Mouse (Mus musculus): ENCODE results near the gene Auts2.

Gene Auts2

DNA sequence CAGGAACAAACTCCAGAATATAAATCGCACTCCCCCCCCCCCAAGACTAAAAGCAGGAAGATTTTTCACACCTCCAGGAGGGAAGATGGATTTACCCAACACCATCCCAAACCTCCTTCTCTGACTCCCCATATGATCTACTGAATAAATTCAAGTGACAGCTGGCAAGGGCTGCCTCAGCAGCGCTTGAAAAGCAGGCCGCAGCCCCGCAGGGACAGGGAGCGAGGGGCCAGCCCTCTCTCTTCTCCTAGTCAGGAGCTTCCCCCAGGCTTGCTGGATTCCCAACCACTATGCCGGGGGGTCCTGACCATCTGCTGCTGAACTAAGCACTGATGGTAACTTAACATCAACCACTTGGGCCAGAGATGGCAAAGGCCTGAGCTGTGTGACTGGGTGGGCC, 995.2 kb downstream of the Auts2 start:
- in situ Hi-C loops (cut with MboI; ENCODE audit: low sequenced_read_pairs), result no loop called here

DNA sequence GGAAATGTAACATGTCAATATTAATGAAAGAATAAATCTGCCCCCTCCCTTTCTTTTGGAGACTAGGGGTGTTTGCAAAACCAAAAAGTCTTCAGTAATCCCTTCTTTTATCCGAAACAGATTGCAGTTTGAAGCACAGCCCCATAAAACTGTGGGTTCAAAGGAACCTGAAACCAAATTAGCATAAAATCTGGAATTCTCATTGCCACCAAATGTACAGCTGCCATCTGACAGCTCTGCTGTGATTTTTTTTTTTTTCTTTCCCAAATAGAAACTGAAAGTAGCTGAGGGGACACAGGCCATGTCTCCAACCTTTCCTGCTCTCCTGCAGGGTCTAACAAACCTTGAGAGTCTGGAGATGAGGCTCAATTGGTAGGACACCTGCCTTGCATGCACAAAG, 996.7 kb downstream of the Auts2 start:
- in situ Hi-C loops (cut with MboI; ENCODE audit: low sequenced_read_pairs), result no loop called here

DNA sequence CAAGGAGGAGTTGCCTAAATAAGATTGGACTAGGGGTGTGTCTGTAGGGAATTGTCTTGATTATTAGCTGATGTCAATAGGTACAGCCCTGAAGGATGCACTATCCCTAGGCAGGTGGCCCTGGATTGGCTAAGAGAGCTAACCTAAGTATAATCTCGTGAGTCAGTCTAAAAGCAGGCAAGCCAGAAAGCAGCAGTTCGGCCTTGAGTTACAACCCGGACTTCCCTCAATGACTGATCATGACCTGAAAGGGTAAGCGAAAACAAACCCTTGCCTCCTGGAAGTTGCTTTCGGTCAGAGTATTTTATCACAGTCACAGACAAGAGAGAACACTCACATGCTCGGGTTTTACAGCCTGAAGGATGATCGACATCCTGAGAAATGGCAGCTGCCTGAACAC, 998.8 kb downstream of the Auts2 start:
- in situ Hi-C loops (cut with MboI; ENCODE audit: low sequenced_read_pairs), result no loop called here

DNA sequence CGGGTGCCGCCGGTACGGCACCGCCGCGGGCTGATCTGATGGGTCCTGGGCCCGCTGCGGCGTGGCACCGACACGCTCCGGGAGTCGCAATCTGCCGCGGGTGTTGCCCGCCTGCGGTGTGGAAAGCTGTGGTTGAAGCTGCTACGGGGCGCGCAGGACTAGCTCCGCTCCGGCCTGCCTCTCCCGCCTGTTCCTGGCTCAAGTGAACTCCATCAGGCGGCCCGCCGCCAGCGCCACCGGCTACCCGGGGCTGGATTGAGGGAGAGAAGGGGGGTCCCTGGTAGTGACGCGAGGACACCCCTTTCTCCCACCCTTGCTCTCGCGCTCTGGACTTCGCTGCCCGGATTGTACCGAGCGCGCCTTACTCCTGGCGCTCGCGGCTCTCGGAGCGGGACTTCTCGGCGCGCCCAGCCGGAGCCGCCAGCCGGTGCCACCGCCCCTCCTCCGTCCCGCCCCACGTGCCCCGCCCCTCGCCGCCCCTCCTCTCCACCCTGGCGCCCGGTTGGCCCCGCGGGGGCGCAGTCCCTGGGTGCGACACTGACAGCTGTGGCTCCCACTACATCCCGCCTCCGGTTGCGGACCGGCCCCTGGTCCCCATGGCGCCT, 1004.7 kb downstream of the Auts2 start:
- in situ Hi-C loops (cut with MboI; ENCODE audit: low sequenced_read_pairs), result no loop called here

DNA sequence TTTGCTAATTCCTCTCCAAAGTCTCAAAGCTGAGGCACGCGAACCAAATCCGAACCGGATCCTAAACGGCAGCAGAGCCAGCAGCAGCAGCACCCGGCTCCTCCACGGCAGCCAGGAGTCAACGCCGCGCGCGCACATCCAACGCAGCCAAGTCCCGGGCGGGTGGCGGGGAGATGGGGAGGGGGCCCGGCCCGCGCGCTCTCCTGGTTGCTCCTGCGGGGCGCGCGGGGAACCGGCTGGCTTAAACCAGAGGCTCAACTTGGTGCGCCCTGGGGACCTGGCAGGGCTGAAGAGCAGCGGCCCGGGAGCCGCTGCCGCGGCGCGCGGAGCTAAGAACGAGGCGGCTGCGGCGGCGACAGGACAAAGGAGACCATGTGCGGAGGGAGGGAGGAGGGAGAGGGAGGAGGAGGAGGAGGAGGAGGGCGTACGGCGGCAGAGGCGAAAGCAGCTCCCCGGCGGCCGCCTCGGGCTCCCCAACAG, 1005.3 kb downstream of the Auts2 start:
- in situ Hi-C loops (cut with MboI; ENCODE audit: low sequenced_read_pairs), result no loop called here

DNA sequence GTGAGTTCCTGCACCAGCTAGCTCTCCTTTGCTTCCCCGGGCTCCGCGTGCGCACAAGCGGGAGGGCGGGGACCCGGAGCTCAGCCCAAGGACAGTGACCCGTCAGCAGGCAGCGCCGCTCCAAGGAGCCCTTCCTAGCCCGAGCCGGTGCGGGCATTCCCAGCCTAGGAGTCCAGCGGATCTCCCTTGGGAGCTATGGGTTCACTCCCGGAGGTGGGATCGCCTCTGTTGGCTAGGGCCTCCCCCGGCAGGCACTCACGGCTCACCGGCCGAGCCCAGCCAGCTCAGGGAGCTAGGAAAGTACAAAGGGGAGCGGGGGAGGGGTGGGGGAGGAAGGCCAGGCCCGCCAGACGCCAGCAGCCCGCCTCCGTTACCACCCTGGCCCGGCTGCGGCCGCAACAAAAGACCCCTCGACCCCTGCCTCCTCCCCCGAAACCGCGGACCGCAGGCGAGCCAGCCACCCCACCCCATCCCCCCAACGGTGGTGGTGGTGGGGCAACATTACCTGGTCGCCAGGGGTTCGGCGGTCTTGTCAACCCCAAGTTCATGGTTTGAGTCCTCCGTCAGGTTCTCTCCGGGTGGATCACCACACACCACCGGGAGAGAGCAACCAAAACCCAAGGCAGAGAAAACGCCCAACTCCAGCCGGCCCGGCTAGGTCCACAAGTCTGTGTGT, 1005.9 kb downstream of the Auts2 start:
- in situ Hi-C loops (cut with MboI; ENCODE audit: low sequenced_read_pairs), result no loop called here

DNA sequence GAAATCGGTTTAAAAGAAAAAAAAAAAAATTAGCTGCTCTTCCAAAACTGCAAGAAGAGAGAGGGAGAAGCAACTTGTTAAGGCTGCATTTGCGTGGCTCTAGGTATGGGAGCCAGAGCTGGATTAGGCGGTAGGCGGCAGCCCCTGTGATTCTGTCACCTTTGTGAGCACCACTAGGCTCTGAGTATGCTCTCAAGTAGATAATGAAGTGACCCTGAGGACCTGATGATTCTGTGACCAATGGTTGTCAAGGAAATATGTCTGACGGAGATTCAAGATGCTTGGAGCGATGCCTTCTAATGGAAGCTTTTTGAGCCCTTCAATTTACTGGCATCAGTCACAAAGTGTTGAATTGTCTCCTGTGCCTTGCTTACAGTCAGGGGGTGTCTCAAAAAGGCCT, 1007.4 kb downstream of the Auts2 start:
- in situ Hi-C loops (cut with MboI; ENCODE audit: low sequenced_read_pairs), result no loop called here

DNA sequence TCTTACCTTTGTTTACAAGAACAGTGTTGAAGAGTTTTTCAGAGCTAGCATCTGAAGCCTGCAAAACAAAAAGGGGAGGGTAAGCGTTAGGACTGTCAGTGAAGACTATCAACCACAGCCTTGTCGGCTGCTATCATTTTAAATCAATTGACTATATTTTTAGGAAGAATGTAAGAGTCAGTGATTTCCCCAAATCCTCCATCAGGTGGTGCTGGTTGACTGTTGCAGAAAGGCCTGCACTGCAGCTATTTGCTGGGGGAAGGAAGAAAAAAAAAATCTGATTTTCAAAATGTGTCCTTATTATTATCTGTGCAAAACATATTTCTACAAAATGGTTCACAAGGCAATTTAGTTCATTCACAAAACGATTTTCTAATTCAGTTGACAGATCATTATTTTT, 1009.3 kb downstream of the Auts2 start:
- in situ Hi-C loops (cut with MboI; ENCODE audit: low sequenced_read_pairs), result no loop called here

DNA sequence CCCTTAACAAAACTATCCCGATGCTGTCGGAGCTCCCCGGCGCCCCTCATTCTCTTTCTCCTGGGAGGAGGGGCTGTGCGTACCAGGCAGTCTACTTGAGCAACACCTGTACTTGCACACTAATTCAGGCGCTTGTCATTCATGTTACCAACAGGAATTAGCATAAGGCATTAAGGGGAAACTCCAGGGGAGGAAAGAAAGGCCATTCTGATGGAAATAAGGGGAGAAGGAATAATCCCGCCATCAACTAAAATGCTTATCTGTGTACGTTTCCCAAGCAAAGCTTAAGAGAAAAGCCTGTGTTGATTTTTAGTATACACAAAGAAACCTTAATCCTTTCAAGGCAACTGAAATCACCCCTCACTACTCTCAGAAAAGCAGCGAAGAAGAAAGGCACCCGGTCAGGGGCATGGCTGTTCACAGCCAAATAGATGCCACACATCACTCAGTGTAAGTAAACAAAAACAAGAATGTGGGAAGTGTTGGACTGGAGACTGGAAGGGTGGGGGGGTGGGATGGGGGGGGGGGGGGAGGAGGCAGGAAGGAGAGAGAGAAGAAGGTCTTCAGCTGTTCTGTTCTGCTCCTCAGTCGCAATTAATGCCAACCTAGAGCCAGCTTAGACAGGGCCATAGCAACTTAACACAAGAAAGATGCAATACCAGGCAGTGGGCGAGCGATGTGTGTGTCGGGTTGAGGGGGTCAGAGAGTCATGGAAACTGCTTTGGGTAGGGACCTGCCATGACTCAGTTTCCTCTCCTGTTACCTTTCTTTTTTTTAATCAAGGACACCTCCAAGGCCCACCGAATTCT, 1011.2 kb downstream of the Auts2 start:
- in situ Hi-C loops (cut with MboI; ENCODE audit: low sequenced_read_pairs), result no loop called here

DNA sequence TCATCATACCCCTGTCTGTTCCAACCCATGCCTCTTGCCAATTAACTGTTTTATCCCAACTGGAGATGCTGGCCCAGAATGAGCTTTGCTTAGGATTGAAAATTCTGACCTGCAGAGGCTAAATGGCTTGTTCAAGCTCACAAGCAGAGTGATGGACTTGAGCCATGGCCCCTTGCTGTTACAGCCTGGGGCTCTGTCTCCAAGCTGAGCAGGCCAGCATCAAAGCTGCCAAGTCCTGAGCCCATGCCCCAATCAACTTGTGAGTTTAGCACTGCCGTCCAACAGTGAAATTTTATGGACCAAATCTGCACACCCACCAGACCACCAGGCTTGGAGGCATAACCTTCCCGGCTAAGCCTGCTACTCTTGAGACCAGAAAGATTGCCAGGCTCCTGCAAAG, 1012.3 kb downstream of the Auts2 start:
- in situ Hi-C loops (cut with MboI; ENCODE audit: low sequenced_read_pairs), result no loop called here

DNA sequence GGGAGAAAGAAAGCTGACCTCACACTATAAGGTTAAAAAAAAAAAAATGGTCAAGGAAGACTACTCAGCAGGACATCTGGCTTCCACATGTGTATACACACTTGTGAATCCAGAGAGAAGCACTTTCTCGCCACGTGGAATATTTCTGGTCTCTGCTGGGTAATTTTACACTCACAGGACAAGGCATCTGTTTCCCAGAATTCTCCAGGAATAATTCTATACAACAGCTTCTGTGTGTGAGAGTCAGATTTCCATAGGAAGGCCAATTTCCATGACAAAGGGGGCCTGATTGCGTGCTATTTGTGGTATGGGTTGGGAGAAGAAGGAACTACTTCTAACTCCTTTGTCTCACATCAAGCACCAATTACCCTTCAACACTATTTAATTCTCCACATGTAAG, 1016.5 kb downstream of the Auts2 start:
- in situ Hi-C loops (cut with MboI; ENCODE audit: low sequenced_read_pairs), result no loop called here

DNA sequence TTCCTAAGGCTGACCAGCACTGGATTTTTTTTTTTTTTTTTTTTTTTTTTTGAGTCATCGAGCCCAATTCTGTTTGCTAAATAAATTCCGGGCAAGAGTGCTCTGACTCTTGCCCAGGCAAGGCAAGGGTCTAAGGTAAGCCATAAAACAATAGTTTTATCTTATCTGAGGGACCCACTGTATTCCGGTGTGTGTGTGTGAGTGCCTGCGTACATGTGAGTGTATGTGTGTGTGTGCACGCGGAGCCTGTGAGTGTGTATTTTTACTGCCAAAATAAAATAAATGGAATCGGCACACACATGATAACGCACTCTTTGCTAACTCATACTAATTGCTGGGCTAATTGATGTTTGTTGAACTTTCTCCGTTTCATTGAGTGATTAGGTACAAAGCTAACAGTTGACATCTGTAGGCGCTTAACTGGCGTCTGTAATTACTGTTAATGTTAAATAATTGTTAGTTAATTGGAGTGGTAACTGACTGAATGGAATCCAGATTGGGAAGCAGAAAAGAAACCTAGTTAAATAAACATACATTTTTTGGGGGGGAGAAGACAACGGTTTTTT, 1018.2 kb downstream of the Auts2 start:
- in situ Hi-C loops (cut with MboI; ENCODE audit: low sequenced_read_pairs), result no loop called here

DNA sequence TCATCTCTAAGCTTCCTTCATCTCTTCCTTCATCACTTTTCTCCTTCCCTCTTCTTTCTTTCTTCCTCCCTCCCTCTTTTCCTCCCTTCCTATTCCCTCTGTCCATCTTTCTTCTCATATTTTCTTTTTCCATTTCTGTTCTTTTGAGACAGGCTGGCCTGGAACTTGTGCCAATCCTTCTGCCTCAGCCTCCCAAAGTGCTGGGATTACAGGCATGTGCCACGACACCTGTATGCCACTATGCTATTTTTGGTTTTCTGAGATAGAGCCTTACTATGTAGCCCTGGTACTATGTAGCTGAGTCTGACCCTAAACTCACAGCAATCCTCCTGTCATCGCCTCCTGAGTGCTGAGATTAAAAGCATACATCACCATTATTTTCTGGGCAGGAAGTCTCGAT, 1023.6 kb downstream of the Auts2 start:
- in situ Hi-C loops (cut with MboI; ENCODE audit: low sequenced_read_pairs), result no loop called here

DNA sequence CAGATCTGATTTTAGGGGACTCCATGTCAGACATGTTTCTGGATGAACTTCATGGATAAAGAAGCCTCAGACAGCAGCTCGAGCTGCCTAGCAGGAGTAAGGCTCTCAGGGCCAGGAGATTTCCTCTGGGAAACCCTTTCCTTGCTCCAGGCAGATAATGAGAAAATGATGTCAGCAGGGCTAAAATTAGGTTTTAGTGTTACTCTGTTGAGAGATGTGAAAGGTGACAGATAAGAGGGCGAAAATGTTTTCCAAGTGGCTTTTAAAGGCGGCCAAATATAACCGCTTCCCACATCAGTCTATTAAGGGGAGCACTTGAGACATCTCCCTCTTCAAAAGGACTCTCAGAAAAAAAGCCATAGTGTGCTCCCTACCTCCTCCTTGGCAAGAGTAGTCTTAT, 1025.5 kb downstream of the Auts2 start:
- in situ Hi-C loops (cut with MboI; ENCODE audit: low sequenced_read_pairs), result no loop called here

DNA sequence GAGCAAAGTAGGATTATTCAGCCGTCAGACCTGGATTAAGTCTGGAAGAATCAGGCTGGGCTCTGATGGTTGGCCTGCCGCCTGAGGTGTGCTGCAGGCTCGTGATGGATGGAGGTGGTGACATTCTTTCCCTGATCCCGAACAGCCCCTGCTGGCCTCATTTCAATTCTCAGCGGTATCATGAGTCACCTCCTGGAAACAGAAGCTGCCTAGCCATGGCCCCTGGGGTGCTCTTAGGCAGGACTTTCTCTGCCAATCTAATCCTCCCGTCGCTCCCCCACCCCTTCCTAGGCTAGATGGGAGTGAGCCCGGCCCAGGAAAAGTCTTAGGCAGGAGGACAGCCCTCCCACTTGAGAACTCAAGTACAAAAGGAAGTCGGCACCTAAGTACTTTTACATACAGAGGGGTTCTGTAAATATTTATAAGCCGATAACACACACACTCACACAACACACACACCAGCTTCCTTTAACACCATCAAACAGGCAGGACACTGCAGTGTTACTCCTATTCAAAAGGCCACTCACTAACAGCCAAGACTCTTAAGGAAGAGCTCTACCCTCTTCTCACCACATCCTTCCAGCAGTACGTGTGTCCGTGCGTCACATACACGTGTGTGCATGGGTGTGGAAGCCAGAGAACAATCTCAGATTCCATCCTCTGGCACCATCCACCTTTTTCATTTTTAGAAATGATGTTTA, 1027.3 kb downstream of the Auts2 start:
- in situ Hi-C loops (cut with MboI; ENCODE audit: low sequenced_read_pairs), result no loop called here

DNA sequence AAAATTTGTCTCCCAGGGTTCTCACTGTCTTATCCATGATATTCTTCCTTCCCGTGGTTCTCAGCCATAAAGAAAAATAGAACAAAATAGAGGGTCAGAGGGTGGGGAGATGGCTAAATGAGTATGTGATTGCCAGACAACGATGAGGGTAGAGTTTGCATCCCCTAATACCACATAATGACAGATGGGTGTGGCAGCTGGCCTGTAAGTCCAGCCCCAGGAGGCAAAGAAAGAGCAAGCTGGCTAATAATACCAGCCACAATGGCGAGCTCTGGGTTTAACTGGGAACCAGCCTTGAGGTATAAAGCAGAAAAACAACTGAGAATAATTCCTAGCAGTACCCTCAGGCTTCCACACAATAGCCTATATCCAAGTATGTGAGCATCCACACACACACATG, 1029.4 kb downstream of the Auts2 start:
- in situ Hi-C loops (cut with MboI; ENCODE audit: low sequenced_read_pairs), result no loop called here

DNA sequence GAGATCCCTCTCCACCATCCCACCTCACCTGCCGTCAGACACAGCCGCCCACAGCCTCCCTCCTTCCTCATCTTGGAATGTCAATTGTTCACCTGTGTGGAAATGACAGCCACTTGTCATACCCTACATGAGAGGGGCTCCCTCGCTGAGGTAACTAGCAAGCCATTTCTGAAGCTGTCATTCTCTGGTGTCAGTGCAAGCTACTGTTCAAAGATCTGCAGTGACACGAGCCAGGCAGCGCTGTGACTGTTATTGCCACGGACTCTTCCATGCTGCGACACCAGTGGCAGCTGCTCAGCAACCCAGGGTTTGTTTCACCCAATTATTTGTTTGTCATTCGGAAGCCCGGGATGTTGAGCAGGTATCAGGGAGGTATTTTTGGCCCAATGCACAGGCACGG, 1030.5 kb downstream of the Auts2 start:
- in situ Hi-C loops (cut with MboI; ENCODE audit: low sequenced_read_pairs), result no loop called here

DNA sequence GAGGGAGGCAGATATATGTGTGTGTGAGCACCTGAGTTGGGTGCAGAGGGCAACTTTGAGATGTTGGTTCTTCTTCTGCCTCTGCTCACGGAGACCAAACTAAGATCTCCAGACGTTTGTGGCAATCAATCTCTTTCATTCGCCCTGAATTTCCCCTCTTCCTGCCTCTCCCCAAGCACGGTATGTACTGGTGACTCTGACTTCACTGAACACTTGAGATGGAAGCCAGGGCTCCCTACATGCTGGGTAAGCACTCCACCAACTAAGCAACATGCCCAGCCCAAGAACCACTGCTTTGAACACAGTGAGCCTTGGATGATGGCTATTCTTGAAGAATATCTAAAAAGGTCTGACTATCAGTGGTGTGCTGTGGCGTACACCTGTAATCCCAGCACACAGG, 1032.5 kb downstream of the Auts2 start:
- in situ Hi-C loops (cut with MboI; ENCODE audit: low sequenced_read_pairs), result no loop called here

DNA sequence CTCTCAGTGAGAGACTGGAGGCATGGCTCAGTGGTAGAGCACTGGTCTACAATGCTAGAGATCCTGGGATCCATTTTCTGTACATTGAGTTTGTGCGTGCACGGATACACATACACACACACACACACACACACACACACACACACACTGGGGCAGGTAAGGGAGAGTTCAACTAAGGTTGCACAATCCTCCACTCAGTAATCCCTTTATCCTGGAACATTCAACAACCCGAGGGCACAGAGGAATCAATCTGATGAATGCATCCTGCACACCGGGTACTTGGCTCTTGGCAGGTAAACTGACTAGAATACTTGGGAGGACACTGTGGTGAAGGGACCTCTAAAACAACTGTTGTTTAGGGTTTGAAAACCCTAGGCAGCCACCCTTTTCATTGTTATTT, 1033.8 kb downstream of the Auts2 start:
- in situ Hi-C loops (cut with MboI; ENCODE audit: low sequenced_read_pairs), result no loop called here

DNA sequence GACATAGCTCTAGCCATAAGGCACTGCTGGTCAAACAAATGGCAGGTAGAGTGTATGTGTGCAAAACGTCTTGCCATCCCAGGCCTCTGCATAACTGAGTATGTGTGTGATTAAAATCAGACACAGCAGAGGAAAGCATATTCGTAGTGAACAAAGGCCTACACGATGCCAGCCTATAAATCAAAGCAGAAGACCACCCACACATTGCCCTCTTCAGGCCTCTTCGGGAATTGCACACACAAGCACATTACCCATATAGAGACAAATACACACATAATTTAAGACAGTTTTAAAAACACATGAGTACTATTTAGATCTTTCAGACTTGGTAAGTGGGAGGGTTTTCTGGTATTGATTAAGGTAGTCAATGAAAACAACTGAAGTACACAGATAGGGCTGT, 1044.3 kb downstream of the Auts2 start:
- in situ Hi-C loops (cut with MboI; ENCODE audit: low sequenced_read_pairs), result no loop called here

DNA sequence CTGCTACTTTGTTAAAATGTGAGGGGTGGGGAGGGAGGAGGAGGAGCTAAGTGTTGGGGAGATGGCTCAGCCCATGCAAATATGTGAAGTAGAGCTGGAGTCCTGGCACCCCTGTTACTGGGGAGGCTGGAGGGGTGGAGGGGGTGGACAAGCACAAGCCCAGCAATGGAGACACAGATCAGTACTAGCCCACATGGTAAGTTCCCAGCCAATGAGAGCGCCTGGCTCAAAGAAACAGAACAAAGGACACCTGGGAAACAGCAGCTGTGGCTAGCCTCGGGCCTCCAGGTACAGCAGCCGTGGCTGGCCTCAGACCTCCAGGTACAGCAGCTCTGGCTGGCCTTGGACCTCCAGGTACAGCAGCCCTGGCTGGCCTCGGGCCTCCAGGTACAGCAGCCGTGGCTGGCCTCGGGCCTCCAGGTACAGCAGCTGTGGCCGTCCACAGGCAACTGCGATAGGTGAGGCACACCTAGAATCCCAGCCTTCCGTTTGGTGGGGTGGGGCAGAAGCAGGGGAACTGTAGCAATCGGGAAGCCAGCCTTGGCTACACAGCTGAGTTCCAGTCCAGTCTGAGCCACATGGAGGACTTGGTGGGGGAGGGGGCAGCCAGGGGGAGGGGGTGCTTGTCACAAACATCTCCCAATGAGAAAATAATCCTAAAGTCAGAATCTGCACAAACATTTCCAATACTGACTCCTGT, 1046.5 kb downstream of the Auts2 start:
- in situ Hi-C loops (cut with MboI; ENCODE audit: low sequenced_read_pairs), result no loop called here

All from CH12F3 (cell line).